Mouse (Mus musculus): ENCODE results near the gene Pawr. TPM values are rescaled to one million over a fixed set of nuclear protein-coding genes. Genes with fewer than 3 reads are reported as not detected.
"Not testable (repeated sequence)": the region's sequence is repeated elsewhere in the genome, so short reads cannot be mapped to it uniquely, and the experiment has no call there.

The Pawr gene
- polyA plus RNA-seq, 1 experiment from 2014 or later = 12.8 TPM

- no peak overlapping the region for H3K27ac ChIP-seq (ENCODE audit: low read depth, low read length)
- no peaks in the 10 kb centered on the region for H3K27me3 ChIP-seq (replicated peaks; ENCODE audit: control insufficient read depth, insufficient read depth, low read length)
- no peak overlapping the region for H3K9ac ChIP-seq (ENCODE audit: low read depth, low read length)
- WGBS = 39% methylated on average over 10 of the region's 10 CpGs
- H3K36me3 ChIP-seq (ENCODE audit: control insufficient read depth, insufficient read depth, low read length) = no peaks in the 10 kb centered on the region
- no peaks in the 10 kb centered on the region for H3K9me3 ChIP-seq (ENCODE audit: control insufficient read depth, low read length)
- H3K4me2 ChIP-seq = no peak overlapping the region
- H3K4me1 ChIP-seq (replicated peaks; ENCODE audit: control insufficient read depth, insufficient read depth, low read length) = peaks cover 5% of the 10 kb centered on the region; the same call in 1 of the 2 replicates
- peak; percentile 55; the same call in 1 of the 2 replicates for ATAC-seq (replicated peaks; ENCODE audit: low FRiP score)
- no peak for DNase-seq (ENCODE audit: low spot score)
- no peak overlapping the region for H3K4me3 ChIP-seq (ENCODE audit: low read depth, low read length)
Observed at GRCm38 (mm10) chr10:108432194-108432593, 100.3 kb downstream of the Pawr start.

DNA sequence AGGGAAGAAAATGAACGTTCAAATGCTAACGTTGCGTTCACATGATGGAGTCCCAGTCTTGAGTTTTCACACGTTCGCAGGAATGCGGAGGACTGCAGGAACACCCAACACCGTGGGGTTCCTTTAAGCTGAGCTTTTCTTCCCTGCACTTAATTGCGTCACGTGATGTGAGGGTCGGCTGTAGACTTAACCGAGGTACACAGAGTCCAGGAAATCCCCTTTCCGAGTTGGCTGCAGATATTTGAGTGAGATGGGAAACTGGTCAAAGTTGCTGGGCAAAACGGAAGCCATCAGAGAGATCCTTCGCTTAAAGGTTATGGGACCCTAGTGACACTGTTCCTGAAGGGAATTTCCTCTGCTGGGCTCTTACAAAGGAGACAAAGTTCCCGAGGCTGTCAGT lies 102.1 kb downstream of the Pawr start:
- Histone ChIP-seq H3K4me2 (peak overlapping the region; percentile 44), H3K9ac (ENCODE audit: low read depth, low read length) (no peak overlapping the region)
- DNase-seq (ENCODE audit: low spot score) = no peak

GRCm38 (mm10) chr10:108435616-108436015 lies 103.7 kb downstream of the Pawr start:
- no peak overlapping the region for H3K27ac ChIP-seq (ENCODE audit: low read depth, low read length)
- no peaks in the 10 kb centered on the region for H3K9me3 ChIP-seq (ENCODE audit: control insufficient read depth, low read length)
- no peak overlapping the region for H3K9ac ChIP-seq (ENCODE audit: low read depth, low read length)
- H3K36me3 ChIP-seq (ENCODE audit: control insufficient read depth, insufficient read depth, low read length) = no peaks in the 10 kb centered on the region
- H3K27me3 ChIP-seq (replicated peaks; ENCODE audit: control insufficient read depth, insufficient read depth, low read length) = no peaks in the 10 kb centered on the region
- H3K4me2 ChIP-seq = no peak overlapping the region
- DNase-seq (ENCODE audit: low spot score) = no peak
- no peak overlapping the region for H3K4me3 ChIP-seq (ENCODE audit: low read depth, low read length)
- ATAC-seq (replicated peaks; ENCODE audit: low FRiP score) = no peak
- H3K4me1 ChIP-seq (replicated peaks; ENCODE audit: control insufficient read depth, insufficient read depth, low read length) = peaks cover 5% of the 10 kb centered on the region; the same call in 1 of the 2 replicates
- 22% methylated on average over 5 of the region's 5 CpGs for WGBS

More for the DNA sequence above, 102.1 kb downstream of the Pawr start:
- H3K4me1 ChIP-seq (replicated peaks; ENCODE audit: control insufficient read depth, insufficient read depth, low read length) = peaks cover 5% of the 10 kb centered on the region; the same call in 1 of the 2 replicates
- no peak overlapping the region for H3K4me3 ChIP-seq (ENCODE audit: low read depth, low read length)
- no peak overlapping the region for H3K27ac ChIP-seq (ENCODE audit: low read depth, low read length)
- ATAC-seq (replicated peaks; ENCODE audit: low FRiP score) = peak; percentile 40; the same call in 1 of the 2 replicates
- 12% methylated on average over 15 of the region's 15 CpGs for WGBS
- H3K27me3 ChIP-seq (replicated peaks; ENCODE audit: control insufficient read depth, insufficient read depth, low read length) = no peaks in the 10 kb centered on the region
- H3K9me3 ChIP-seq (ENCODE audit: control insufficient read depth, low read length) = no peaks in the 10 kb centered on the region
- no peaks in the 10 kb centered on the region for H3K36me3 ChIP-seq (ENCODE audit: control insufficient read depth, insufficient read depth, low read length)

DNA sequence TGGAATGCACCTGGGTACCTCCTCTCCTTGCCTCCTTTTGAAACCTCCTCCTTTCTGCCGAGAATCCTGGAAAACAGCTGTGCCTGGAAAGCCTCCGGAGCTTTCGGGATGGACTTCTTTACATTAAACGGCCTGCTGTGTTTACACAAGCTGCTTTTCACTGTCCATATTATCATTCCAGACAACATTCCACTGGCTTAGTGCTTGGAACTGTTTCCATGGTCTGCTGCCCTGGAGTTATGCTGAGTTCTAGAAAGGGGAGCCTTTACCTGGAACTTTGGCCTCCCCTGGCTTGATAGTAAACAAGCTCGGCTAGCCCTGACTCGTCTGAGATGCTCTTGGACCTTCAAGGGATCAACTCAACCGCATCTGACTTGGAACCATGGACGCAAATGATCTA lies 104.4 kb downstream of the Pawr start:
- H3K9ac ChIP-seq (ENCODE audit: low read depth, low read length) = no peak overlapping the region
- no peak for DNase-seq (ENCODE audit: low spot score)
- ATAC-seq (replicated peaks; ENCODE audit: low FRiP score) = no peak
- H3K36me3 ChIP-seq (ENCODE audit: control insufficient read depth, insufficient read depth, low read length) = no peaks in the 10 kb centered on the region
- H3K27ac ChIP-seq (ENCODE audit: low read depth, low read length) = no peak overlapping the region
- no peak overlapping the region for H3K4me3 ChIP-seq (ENCODE audit: low read depth, low read length)
- no peaks in the 10 kb centered on the region for H3K9me3 ChIP-seq (ENCODE audit: control insufficient read depth, low read length)
- H3K4me1 ChIP-seq (replicated peaks; ENCODE audit: control insufficient read depth, insufficient read depth, low read length) = peaks cover 5% of the 10 kb centered on the region; the same call in 1 of the 2 replicates
- 39% methylated on average over 8 of the region's 8 CpGs for WGBS
- H3K27me3 ChIP-seq (replicated peaks; ENCODE audit: control insufficient read depth, insufficient read depth, low read length) = no peaks in the 10 kb centered on the region
- H3K4me2 ChIP-seq = no peak overlapping the region

DNA sequence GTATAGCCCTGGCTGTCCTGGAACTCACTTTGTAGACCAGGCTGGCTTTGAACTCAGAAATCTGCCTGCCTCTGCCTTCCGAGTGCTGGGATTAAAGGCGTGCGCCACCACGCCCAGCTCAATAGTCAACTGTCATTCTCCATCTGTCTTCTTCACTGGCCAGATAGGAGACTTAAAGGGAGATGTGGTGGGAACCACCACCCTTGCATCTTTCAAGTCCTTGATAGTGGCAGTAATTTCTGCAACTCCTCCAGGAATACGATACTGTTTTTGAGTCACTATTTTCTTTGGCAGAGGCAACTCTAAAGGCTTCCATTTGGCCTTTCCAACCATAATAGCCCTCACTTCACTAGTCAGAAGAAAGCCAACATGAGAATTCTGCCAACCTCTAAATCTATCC lies 108.3 kb downstream of the Pawr start:
- H3K27ac ChIP-seq (ENCODE audit: low read depth, low read length); H3K27me3 ChIP-seq (replicated peaks; ENCODE audit: control insufficient read depth, insufficient read depth, low read length); H3K4me2 ChIP-seq; H3K36me3 ChIP-seq (ENCODE audit: control insufficient read depth, insufficient read depth, low read length); H3K4me1 ChIP-seq (replicated peaks; ENCODE audit: control insufficient read depth, insufficient read depth, low read length); ATAC-seq (replicated peaks; ENCODE audit: low FRiP score); DNase-seq (ENCODE audit: low spot score); H3K9me3 ChIP-seq (ENCODE audit: control insufficient read depth, low read length); H3K4me3 ChIP-seq (ENCODE audit: low read depth, low read length); H3K9ac ChIP-seq (ENCODE audit: low read depth, low read length): not testable (repeated sequence)
- 88% methylated on average over 5 of the region's 5 CpGs for WGBS

GRCm38 (mm10) chr10:108443931-108444876 lies 112.3 kb downstream of the Pawr start:
- no peak for ATAC-seq (replicated peaks; ENCODE audit: low FRiP score)
- Histone ChIP-seq H3K4me1 (replicated peaks; ENCODE audit: control insufficient read depth, insufficient read depth, low read length) (peaks cover 13% of the 10 kb centered on the region; the same call in 1 of the 2 replicates), H3K9ac (ENCODE audit: low read depth, low read length) (no peak overlapping the region), H3K4me3 (ENCODE audit: low read depth, low read length) (no peak overlapping the region), H3K27me3 (replicated peaks; ENCODE audit: control insufficient read depth, insufficient read depth, low read length) (no peaks in the 10 kb centered on the region), H3K36me3 (ENCODE audit: control insufficient read depth, insufficient read depth, low read length) (no peaks in the 10 kb centered on the region), H3K27ac (ENCODE audit: low read depth, low read length) (no peak overlapping the region), H3K4me2 (no peak overlapping the region), H3K9me3 (ENCODE audit: control insufficient read depth, low read length) (no peaks in the 10 kb centered on the region)
- DNase-seq (ENCODE audit: low spot score) = no peak
- 71% methylated on average over 19 of the region's 19 CpGs for WGBS

DNA sequence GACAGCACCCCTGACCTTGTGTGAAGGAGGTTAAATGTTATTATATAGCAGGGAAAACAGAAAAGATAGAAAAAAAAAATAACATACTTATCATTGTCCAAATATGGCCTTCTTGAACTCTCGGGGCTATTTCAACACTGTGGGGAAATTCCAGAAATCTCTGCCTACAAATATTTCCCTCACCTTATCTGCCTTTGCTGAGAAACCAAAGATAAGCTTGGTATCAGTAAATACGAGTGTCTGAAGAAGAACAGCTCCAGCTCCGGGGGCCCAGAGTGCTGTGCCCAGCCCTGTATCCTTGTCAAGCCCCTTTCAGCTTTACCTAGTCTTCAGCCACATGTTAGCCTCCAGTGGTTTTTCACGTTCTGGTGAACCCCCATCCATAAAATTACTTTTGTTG lies 113.2 kb downstream of the Pawr start:
- Histone ChIP-seq H3K27ac (ENCODE audit: low read depth, low read length) (no peak overlapping the region), H3K4me2 (no peak overlapping the region), H3K36me3 (ENCODE audit: control insufficient read depth, insufficient read depth, low read length) (no peaks in the 10 kb centered on the region), H3K27me3 (replicated peaks; ENCODE audit: control insufficient read depth, insufficient read depth, low read length) (no peaks in the 10 kb centered on the region), H3K4me1 (replicated peaks; ENCODE audit: control insufficient read depth, insufficient read depth, low read length) (peaks cover 13% of the 10 kb centered on the region; the same call in 1 of the 2 replicates), H3K4me3 (ENCODE audit: low read depth, low read length) (no peak overlapping the region), H3K9me3 (ENCODE audit: control insufficient read depth, low read length) (no peaks in the 10 kb centered on the region), H3K9ac (ENCODE audit: low read depth, low read length) (no peak overlapping the region)
- no peak for ATAC-seq (replicated peaks; ENCODE audit: low FRiP score)
- DNase-seq (ENCODE audit: low spot score) = no peak
- 18% methylated on average over 4 of the region's 4 CpGs for WGBS

- no peak overlapping the region for H3K9ac ChIP-seq (ENCODE audit: low read depth, low read length)
- ATAC-seq (replicated peaks; ENCODE audit: low FRiP score) = no peak
Observed at GRCm38 (mm10) chr10:108445606-108446005, 113.7 kb downstream of the Pawr start.

More at GRCm38 (mm10) chr10:108445606-108446005, 113.7 kb downstream of the Pawr start:
- Histone ChIP-seq H3K36me3 (ENCODE audit: control insufficient read depth, insufficient read depth, low read length) (no peaks in the 10 kb centered on the region), H3K4me2 (peak overlapping the region; percentile 62), H3K4me3 (ENCODE audit: low read depth, low read length) (no peak overlapping the region), H3K27ac (ENCODE audit: low read depth, low read length) (no peak overlapping the region), H3K4me1 (replicated peaks; ENCODE audit: control insufficient read depth, insufficient read depth, low read length) (peaks cover 13% of the 10 kb centered on the region; the same call in 1 of the 2 replicates), H3K27me3 (replicated peaks; ENCODE audit: control insufficient read depth, insufficient read depth, low read length) (no peaks in the 10 kb centered on the region), H3K9me3 (ENCODE audit: control insufficient read depth, low read length) (no peaks in the 10 kb centered on the region)
- 52% methylated on average over 10 of the region's 10 CpGs for WGBS
- DNase-seq (ENCODE audit: low spot score) = no peak

All from liver, embryonic 11.5 days (tissue).